Mouse (Mus musculus) lung, postnatal 0 days (tissue): Measurements from ENCODE around the gene Ptpdc1.

Experiments used
- CTCF ChIP-seq: IDR thresholded peaks from 2 replicates; pipeline ENCODE4 v1.5.1; 2016; ENCODE audit warnings: antibody characterized with exemption, mild to moderate bottlenecking
- EP300 ChIP-seq: IDR thresholded peaks from 2 replicates; pipeline ENCODE4 v1.6.1; 2016; ENCODE audit warnings: antibody characterized with exemption, mild to moderate bottlenecking, control low read depth

DNA sequence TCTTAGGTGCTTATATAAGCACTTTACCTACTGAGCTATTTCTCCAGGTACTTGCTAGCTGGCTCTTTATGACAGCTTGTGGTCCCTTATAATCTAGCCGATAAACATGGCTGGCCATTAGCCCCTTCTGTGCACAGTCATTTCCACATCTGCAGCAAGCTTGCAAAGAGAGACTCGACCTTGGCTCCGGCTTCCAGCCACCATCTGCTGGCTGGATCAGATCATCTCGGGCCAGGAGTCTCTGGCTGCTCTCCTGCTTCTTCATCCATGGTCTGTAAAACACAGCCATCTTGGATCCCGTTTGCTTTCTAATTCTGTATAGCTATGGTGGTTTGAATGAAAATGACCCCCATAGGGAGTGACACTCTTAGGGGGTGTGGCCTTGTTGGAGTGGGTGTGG, 63.1 kb downstream of the Ptpdc1 start:
- no peak for TF ChIP-seq CTCF
- no peak for TF ChIP-seq EP300
